Mouse (Mus musculus) testis, adult 2 months (tissue): Measurements from ENCODE around the gene Stxbp2.
A peak's percentile ranks its signal among the peaks of the same experiment; 100 is the strongest.

ENCODE experiments used
- CTCF ChIP-seq: fragments of 200-500 bp; IDR thresholded peaks from 2 replicates; pipeline ENCODE4 v1.5.1; 2012; ENCODE audit warnings: low read depth, mild to moderate bottlenecking, inconsistent platforms, low read length, moderate library complexity; ENCODE audit not compliant: control insufficient read depth, insufficient read depth, insufficient replicate concordance
- POLR2A ChIP-seq: fragments of 200-500 bp; IDR thresholded peaks from 2 replicates; pipeline ENCODE4 v1.6.1; 2012; ENCODE audit warnings: low read depth, mild to moderate bottlenecking, inconsistent platforms, low read length, moderate library complexity; ENCODE audit not compliant: control insufficient read depth

DNA sequence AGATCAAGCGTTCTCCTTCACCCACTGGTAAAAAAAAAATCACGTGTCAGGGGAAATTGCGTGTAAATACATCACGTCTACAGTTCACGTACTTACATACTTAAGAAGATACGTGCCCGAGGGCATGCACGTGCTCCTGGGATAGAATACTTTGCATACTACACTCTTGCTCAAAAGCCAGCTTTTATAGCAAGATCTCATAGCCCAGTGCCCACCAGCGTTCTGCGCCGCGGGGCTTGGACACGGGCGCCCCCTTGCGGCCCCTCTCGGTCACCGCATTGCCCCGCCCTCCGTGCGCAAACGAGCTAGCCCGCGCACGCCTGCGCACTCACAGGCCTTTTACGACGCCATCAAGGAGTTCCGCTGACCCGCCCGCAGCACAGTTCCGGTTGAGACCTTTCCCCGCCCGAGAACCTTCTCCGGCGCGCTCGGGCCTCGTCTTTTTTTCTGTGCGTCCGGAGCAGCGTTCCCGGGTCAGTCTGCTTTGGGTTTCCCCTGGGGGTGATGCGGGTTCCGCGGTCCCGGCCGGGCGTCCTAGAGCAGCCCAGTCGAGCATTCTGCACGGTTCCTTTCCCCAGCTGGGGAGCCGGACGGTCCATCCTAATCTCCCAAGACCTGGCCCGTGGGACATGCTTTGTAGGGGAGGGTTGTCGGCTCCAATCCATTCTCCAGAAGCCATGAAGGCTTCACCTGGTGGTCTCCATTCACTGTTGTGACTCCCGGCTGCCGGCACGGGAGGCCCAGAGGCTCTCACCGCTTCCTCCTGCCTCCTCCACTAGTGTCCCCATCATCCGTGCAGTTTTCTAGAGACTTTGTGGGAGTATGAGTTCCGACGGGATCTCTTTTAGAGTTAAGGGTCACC, 45.6 kb downstream of the Stxbp2 start, which contains the start of gene Trappc5:
- TF ChIP-seq POLR2A = peak; percentile 71
- peak; percentile 95 for TF ChIP-seq CTCF
